Mouse (Mus musculus) myocyte (in vitro differentiated cells): ENCODE results near the gene Zbp1.

ENCODE experiments used
- CEBPB ChIP-seq: IDR thresholded peaks from 2 replicates; pipeline ENCODE4 v1.6.1; 2011; ENCODE audit warnings: mild to moderate bottlenecking, moderate library complexity; ENCODE audit not compliant: poor library complexity, insufficient read depth, severe bottlenecking
- E2F4 ChIP-seq: IDR thresholded peaks from one replicate; pipeline ENCODE4 v1.6.1; 2011; ENCODE audit warnings: mild to moderate bottlenecking, control low read depth, moderate library complexity; ENCODE audit not compliant: insufficient read depth
- MAX ChIP-seq: IDR thresholded peaks from one replicate; pipeline ENCODE4 v1.6.1; 2011; ENCODE audit warnings: low read depth, mild to moderate bottlenecking, control low read depth
- MYOG ChIP-seq, 3 experiments: IDR thresholded peaks; one replicate each; pipeline ENCODE4 v1.6.1; 2011; ENCODE audit warnings: control low read depth in 2 of 3, low read depth in 2 of 3, mild to moderate bottlenecking in 2 of 3; ENCODE audit not compliant: insufficient read length in 2 of 3, control insufficient read depth in 1 of 3, insufficient read depth in 1 of 3
- POLR2A ChIP-seq: IDR thresholded peaks from one replicate; pipeline ENCODE4 v1.6.1; 2011; ENCODE audit warnings: low read depth, mild to moderate bottlenecking, control low read depth, moderate library complexity; ENCODE audit not compliant: insufficient read length
- POLR2AphosphoS2 ChIP-seq: IDR thresholded peaks from one replicate; pipeline ENCODE4 v1.6.1; 2011; ENCODE audit warnings: low read depth, control low read depth; ENCODE audit not compliant: insufficient read length
- SRF ChIP-seq: IDR thresholded peaks from one replicate; pipeline ENCODE4 v1.6.1; 2011; ENCODE audit warnings: low read depth; ENCODE audit not compliant: control insufficient read depth, insufficient read length
- TCF12 ChIP-seq: IDR thresholded peaks from one replicate; pipeline ENCODE4 v1.6.1; 2011; ENCODE audit warnings: mild to moderate bottlenecking, control low read depth; ENCODE audit not compliant: poor library complexity, insufficient read depth, severe bottlenecking
- USF1 ChIP-seq: IDR thresholded peaks from one replicate; pipeline ENCODE4 v1.6.1; 2011; ENCODE audit warnings: low read depth, mild to moderate bottlenecking, control low read depth, moderate library complexity

GRCm38 (mm10) chr2:173209091-173209815 is 9.5 kb downstream of the Zbp1 start:
- TF ChIP-seq POLR2AphosphoS2 (no peak), MYOG (IDR thresholded peaks at IDR 0.05; ENCODE audit: control insufficient read depth in 1 of 3, insufficient read depth in 1 of 3, insufficient read length in 2 of 3, low read depth in 2 of 3) (no peak), SRF (no peak), TCF12 (no peak), USF1 (no peak), POLR2A (no peak), CEBPB (no peak), MAX (no peak), E2F4 (no peak)
